Mouse (Mus musculus): Measurements from ENCODE around the gene Psmb2. TPM values are rescaled to one million over a fixed set of nuclear protein-coding genes. Genes with fewer than 3 reads are reported as not detected.
A peak's percentile ranks its signal among the peaks of the same experiment; 100 is the strongest.

Gene Psmb2
- polyA plus RNA-seq, 1 experiment from 2014 or later, result 594 TPM

GRCm38 (mm10) chr4:126734700-126735381 lies 57.4 kb downstream of the Psmb2 start:
- Histone ChIP-seq H3K4me3 (peak overlapping the region; percentile 41), H3K27me3 (replicated peaks; ENCODE audit: low read depth, poor library complexity, severe bottlenecking) (peaks cover 100% of the 10 kb centered on the region), H3K9me3 (no peaks in the 10 kb centered on the region), H3K27ac (replicated peaks) (peak overlapping the region; percentile 55; the same call in 1 of the 2 replicates), H3K4me1 (peaks cover 30% of the 10 kb centered on the region), H3K36me3 (replicated peaks) (no peaks in the 10 kb centered on the region)
- DNase-seq (ENCODE audit: low spot score), result peak; percentile 55
- WGBS, result 2% methylated on average over 51 of the region's 51 CpGs

DNA sequence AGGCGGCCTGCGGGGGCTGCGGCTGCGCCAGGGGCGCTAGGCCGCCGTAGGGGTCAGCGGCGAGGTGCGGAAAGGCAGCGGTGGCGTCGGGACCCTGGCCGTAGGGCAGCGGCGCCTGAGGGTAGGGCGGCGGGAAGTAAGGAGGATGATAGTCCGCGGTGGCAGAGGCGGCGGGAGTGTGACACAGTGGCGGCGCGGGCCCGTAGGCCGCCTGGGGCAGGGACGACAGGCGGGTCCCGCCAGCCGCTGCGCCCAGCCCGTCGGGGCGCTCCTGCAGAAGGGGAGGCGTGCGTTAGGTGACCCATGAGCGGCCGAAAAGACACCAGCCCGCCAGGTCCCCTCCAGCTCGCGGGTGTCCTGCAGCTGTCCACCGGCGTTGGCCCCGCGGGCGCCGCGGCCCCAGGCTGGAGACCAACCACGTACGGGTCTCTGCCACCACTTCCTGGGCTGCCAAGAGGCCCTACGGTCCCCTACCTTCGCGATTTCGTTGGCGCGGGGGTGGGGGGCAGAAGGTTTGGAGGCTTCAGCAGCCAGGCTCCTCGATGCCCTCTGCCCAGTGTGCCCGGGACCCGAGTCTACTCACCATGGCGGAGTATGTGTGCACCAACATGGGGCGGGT lies 58.1 kb downstream of the Psmb2 start:
- no peaks in the 10 kb centered on the region for H3K9me3 ChIP-seq

DNA sequence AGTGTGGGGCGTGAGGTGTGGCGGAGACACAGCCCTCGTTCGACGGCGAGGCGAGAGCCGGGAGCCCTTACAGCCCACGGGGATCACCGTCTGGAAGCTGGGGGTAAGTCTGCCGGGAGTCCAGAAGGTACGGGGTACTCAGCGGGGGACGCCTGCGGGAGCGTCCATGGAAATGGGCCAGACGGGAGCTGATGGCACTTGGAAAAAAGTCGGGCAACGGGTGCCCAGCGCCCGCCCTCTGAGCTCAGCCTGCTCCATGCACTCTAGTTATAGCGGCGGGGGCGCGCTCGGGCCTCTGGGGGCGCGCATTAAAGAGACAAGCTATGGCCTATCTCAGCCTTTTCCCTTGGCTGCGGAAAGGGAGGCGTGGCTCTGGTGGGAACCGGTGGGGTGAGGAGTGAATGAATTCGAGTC lies 58.6 kb downstream of the Psmb2 start, which contains the start of gene Tfap2e:
TSS of gene Tfap2e (minus strand) at position 240 of the 414 bp plus-strand sequence.
- Histone ChIP-seq H3K36me3 (replicated peaks) (no peaks in the 10 kb centered on the region), H3K4me1 (peaks cover 37% of the 10 kb centered on the region), H3K27me3 (replicated peaks; ENCODE audit: low read depth, poor library complexity, severe bottlenecking) (peaks cover 94% of the 10 kb centered on the region), H3K9me3 (no peaks in the 10 kb centered on the region), H3K4me3 (peak within 1 kb of the TSS; percentile 41), H3K27ac (replicated peaks) (peak within 1 kb of the TSS; percentile 55; the same call in 1 of the 2 replicates)
- peak; percentile 71 for DNase-seq (ENCODE audit: low spot score)
- 2% methylated on average over 32 of the region's 32 CpGs for WGBS

More for the DNA sequence above, 58.1 kb downstream of the Psmb2 start:
- WGBS, result 1% methylated on average over 62 of the region's 62 CpGs
- peak; percentile 54 for DNase-seq (ENCODE audit: low spot score)
- peak overlapping the region; percentile 55; the same call in 1 of the 2 replicates for H3K27ac ChIP-seq (replicated peaks)
- no peaks in the 10 kb centered on the region for H3K36me3 ChIP-seq (replicated peaks)
- H3K4me1 ChIP-seq, result peaks cover 37% of the 10 kb centered on the region
- H3K27me3 ChIP-seq (replicated peaks; ENCODE audit: low read depth, poor library complexity, severe bottlenecking), result peaks cover 99% of the 10 kb centered on the region
- H3K4me3 ChIP-seq, result peak overlapping the region; percentile 41

DNA sequence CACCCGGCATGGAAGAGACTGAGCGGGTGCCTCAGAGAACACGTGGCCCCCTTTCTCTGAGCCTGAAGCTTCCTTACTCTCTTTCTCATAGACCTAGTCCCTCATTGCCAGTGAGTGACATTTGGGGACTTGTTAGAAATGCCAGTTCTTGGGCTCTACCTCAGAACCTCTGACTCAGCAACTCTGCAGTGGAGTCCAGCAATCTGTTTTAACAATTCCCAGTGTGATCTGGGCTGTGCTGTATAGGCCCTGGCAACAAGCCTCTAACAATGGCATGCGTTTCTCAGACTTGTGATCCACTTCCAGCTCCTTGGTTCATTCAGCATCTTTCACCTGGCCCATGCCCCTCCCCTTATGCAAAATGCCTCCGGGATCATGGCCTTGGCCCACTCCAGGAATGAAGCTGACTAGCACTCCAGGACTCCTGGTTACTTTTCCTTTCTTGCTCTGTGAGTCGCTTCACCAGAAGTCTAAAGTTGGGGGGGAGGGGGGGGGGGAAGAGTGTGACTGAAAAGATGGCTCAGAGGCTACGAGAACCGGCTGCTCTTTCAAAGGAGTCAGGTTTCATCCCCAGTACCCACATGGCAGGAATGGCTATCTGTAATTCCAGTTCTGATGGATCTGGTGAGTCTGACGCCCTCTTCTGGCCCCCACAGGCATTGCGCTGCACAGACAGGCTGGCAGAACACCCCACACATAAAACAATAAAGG lies 62.7 kb downstream of the Psmb2 start:
- DNase-seq (ENCODE audit: low spot score), result peak; percentile 66
- 18% methylated on average over 10 of the region's 10 CpGs for WGBS
- Histone ChIP-seq H3K9me3 (no peaks in the 10 kb centered on the region), H3K27me3 (replicated peaks; ENCODE audit: low read depth, poor library complexity, severe bottlenecking) (peaks cover 82% of the 10 kb centered on the region), H3K4me1 (peaks cover 39% of the 10 kb centered on the region), H3K4me3 (0 out of 2 replicates have a peak overlapping the region, but pooled peaks have one; percentile 11), H3K36me3 (replicated peaks) (peaks cover 17% of the 10 kb centered on the region), H3K27ac (replicated peaks) (no peak overlapping the region)

DNA sequence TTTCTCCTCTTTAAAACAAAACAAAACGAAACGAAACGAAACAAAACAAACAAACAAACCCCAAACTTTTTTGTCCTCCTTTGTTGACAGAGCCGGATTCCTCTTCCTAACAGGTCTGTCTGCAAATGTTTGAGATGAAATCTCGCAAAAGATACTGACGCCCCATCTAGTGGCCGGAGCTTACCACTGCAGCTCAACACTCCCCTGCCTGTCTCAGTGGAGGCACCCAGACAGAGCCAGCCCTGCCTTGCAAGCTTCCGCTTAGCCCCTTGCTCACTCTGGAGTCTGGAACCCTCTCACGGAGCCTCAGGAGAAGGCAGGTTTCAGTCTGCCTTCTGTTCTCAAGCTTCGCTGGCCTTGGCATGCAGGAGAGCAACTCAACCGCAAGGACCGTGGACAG lies 64.0 kb downstream of the Psmb2 start:
- H3K4me1 ChIP-seq, result peaks cover 29% of the 10 kb centered on the region
- H3K27ac ChIP-seq (replicated peaks), result no peak overlapping the region
- H3K9me3 ChIP-seq, result no peaks in the 10 kb centered on the region
- WGBS, result 6% methylated on average over 12 of the region's 12 CpGs
- H3K4me3 ChIP-seq, result no peak overlapping the region
- DNase-seq (ENCODE audit: low spot score), result peak; percentile 86
- H3K27me3 ChIP-seq (replicated peaks; ENCODE audit: low read depth, poor library complexity, severe bottlenecking), result peaks cover 69% of the 10 kb centered on the region
- peaks cover 30% of the 10 kb centered on the region for H3K36me3 ChIP-seq (replicated peaks)

- H3K27ac ChIP-seq (replicated peaks), result no peak overlapping the region
- WGBS, result 53% methylated on average over 2 of the region's 2 CpGs
- peaks cover 29% of the 10 kb centered on the region for H3K4me1 ChIP-seq
- no peak for DNase-seq (ENCODE audit: low spot score)
- peaks cover 53% of the 10 kb centered on the region for H3K27me3 ChIP-seq (replicated peaks; ENCODE audit: low read depth, poor library complexity, severe bottlenecking)
- no peak overlapping the region for H3K4me3 ChIP-seq
- H3K9me3 ChIP-seq, result no peaks in the 10 kb centered on the region
- H3K36me3 ChIP-seq (replicated peaks), result peaks cover 46% of the 10 kb centered on the region
These were observed 65.5 kb downstream of the Psmb2 start for GRCm38 (mm10) chr4:126742976-126743375.

GRCm38 (mm10) chr4:126743713-126744112 lies 66.3 kb downstream of the Psmb2 start:
- H3K9me3 ChIP-seq, result no peaks in the 10 kb centered on the region
- H3K36me3 ChIP-seq (replicated peaks), result peaks cover 53% of the 10 kb centered on the region
- H3K27me3 ChIP-seq (replicated peaks; ENCODE audit: low read depth, poor library complexity, severe bottlenecking), result peaks cover 46% of the 10 kb centered on the region
- DNase-seq (ENCODE audit: low spot score), result peak; percentile 53
- H3K4me3 ChIP-seq, result no peak overlapping the region
- 5% methylated on average over 11 of the region's 11 CpGs for WGBS
- no peak overlapping the region for H3K27ac ChIP-seq (replicated peaks)
- H3K4me1 ChIP-seq, result peaks cover 29% of the 10 kb centered on the region

- H3K27me3 ChIP-seq (replicated peaks; ENCODE audit: low read depth, poor library complexity, severe bottlenecking), result peaks cover 35% of the 10 kb centered on the region
- H3K4me1 ChIP-seq, result peaks cover 31% of the 10 kb centered on the region
- no peak overlapping the region for H3K27ac ChIP-seq (replicated peaks)
- H3K9me3 ChIP-seq, result no peaks in the 10 kb centered on the region
- WGBS, result 90% methylated on average over 14 of the region's 14 CpGs
- peaks cover 64% of the 10 kb centered on the region for H3K36me3 ChIP-seq (replicated peaks)
- H3K4me3 ChIP-seq, result no peak overlapping the region
- DNase-seq (ENCODE audit: low spot score), result no peak
These were observed 67.4 kb downstream of the Psmb2 start for GRCm38 (mm10) chr4:126744831-126745230.

- Histone ChIP-seq H3K4me3 (no peak overlapping the region), H3K4me1 (peaks cover 32% of the 10 kb centered on the region), H3K27ac (replicated peaks) (no peak overlapping the region), H3K36me3 (replicated peaks) (peaks cover 72% of the 10 kb centered on the region), H3K9me3 (no peaks in the 10 kb centered on the region), H3K27me3 (replicated peaks; ENCODE audit: low read depth, poor library complexity, severe bottlenecking) (peaks cover 29% of the 10 kb centered on the region)
- 41% methylated on average over 13 of the region's 13 CpGs for WGBS
- peak; percentile 66 for DNase-seq (ENCODE audit: low spot score)
These were observed 68.2 kb downstream of the Psmb2 start for GRCm38 (mm10) chr4:126745506-126746193.

DNA sequence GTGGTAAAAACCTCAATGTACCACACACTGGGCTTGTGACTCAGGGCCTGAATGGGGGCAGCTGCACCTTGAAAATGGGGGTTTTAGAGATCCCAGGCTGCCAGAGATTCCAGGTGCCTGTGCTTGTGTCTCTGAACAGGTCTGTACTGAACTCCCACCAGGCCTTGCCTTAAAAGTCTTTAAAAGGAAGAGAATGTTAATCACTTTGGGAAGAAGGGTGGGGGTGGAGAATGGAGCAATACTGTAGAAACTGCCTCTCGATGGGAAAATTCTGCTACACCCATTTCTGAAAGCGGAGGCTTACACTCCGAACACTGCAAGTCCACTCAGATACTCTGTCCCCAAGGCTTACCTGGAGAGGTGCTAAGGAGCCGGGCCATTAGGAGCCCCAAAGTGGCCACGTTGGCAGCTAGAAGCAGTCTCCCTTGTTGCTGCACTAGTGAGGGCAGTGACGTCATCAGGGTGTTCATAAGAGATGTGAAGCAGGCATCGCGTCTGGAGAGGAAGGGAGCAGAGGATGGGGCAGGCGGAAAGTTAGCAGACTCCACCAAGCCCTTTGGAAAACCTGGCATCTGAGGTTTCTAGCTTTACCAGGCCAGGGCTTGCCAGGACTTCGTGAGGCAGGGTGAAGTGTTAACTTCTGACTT lies 68.9 kb downstream of the Psmb2 start:
- Histone ChIP-seq H3K4me3 (no peak overlapping the region), H3K27ac (replicated peaks) (no peak overlapping the region), H3K27me3 (replicated peaks; ENCODE audit: low read depth, poor library complexity, severe bottlenecking) (peaks cover 29% of the 10 kb centered on the region), H3K36me3 (replicated peaks) (peaks cover 79% of the 10 kb centered on the region), H3K9me3 (no peaks in the 10 kb centered on the region), H3K4me1 (peaks cover 38% of the 10 kb centered on the region)
- 84% methylated on average over 10 of the region's 10 CpGs for WGBS
- DNase-seq (ENCODE audit: low spot score), result no peak

DNA sequence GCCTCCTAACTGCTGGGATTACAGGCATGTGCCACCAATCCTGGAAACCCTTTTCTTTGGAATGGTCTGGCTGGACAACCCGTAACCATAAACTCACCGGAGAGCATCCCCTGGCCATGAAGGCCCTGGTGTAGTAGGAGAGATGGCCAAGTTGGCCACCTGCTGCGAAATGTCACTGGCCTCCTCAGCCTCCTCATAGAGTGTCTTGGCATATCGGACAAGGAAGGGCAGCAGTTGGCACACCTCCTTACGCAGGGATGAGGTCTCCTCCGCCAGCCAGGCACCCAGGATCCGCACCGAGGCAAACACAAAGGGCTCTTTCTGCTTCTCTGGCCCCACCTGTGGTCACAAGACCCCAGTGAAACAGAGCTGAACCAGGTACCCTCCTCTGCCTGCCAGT lies 71.0 kb downstream of the Psmb2 start:
- peaks cover 16% of the 10 kb centered on the region; the same call in 1 of the 2 replicates for H3K27me3 ChIP-seq (replicated peaks; ENCODE audit: low read depth, poor library complexity, severe bottlenecking)
- peak; percentile 6 for DNase-seq (ENCODE audit: low spot score)
- H3K9me3 ChIP-seq, result no peaks in the 10 kb centered on the region
- whole genome bisulfite sequencing, result 94% methylated on average over 8 of the region's 8 CpGs
- no peak overlapping the region for H3K27ac ChIP-seq (replicated peaks)
- peaks cover 79% of the 10 kb centered on the region for H3K36me3 ChIP-seq (replicated peaks)
- H3K4me1 ChIP-seq, result peaks cover 49% of the 10 kb centered on the region
- no peak overlapping the region for H3K4me3 ChIP-seq

Data from embryonic facial prominence, embryonic 10.5 days (tissue).